In the genomic region with DNA sequence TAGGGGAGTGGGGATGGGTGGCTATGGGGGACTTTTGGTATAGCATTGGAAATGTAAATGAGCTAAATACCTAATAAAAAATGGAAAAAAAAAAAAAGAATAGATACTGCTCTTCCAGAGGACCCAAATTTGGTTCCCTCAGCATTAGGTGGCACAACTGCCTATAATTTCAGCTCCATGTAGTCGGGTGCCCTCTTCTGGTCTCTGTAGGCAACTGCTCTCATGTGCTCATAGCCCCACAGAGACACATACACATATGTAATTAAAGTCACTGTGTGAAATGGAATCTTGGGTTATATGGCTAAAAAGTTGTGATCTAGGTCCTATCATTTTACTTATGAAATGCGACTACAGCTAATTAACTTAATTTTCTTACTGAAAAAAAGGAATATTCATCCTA, we compare ENCODE assay signal across 12 mouse cellular contexts.
A peak's percentile ranks its signal among the peaks of the same experiment; 100 is the strongest.
DNase-seq lines count a peak whose midpoint lies in the region; ATAC-seq and TF ChIP-seq lines count a peak whose summit lies in the region.
"Had no signal": no experiment of that assay in that cellular context is flagged by ENCODE, and none has a peak within 500 bp of the region (broad histone marks: within the 10 kb centered on the region; RNA-seq: fewer than 3 reads in every experiment).

No protein-coding gene starts in this region.

- H3K9ac ChIP-seq in kidney, postnatal 0 days (ENCODE audit: low read depth, low read length) = no peak overlapping the region
- no peak overlapping the region for H3K9ac ChIP-seq in CH12.LX (ENCODE audit: insufficient read depth, low read depth)

- no peaks in the 10 kb centered on the region for H3K9me3 ChIP-seq in kidney, postnatal 0 days (replicated peaks; ENCODE audit: low read length)
- peaks cover 2% of the 10 kb centered on the region for H3K9me3 ChIP-seq in CH12.LX (replicated peaks; ENCODE audit: low read length)
- H3K9me3 ChIP-seq in embryonic facial prominence, embryonic 10.5 days = no peaks in the 10 kb centered on the region

- H3K4me2 ChIP-seq in kidney, postnatal 0 days (ENCODE audit: low read length) = no peak overlapping the region
- H3K4me2 ChIP-seq in CH12.LX (ENCODE audit: insufficient read depth, low read depth, poor library complexity, severe bottlenecking) = no peak overlapping the region

- H3K27ac ChIP-seq in kidney, postnatal 0 days = no peak overlapping the region
- H3K27ac ChIP-seq in kidney, adult 2 months (ENCODE audit: insufficient read depth, low read depth, low read length) = no peak overlapping the region
- H3K27ac ChIP-seq in CH12.LX (ENCODE audit: insufficient read depth, low read depth) = no peak overlapping the region
- H3K27ac ChIP-seq in embryonic facial prominence, embryonic 10.5 days (replicated peaks) = no peak overlapping the region

- TF ChIP-seq POLR2A in kidney, adult 2 months (IDR thresholded peaks at IDR 0.05; ENCODE audit: low read depth, low read length) = no peak
- no peak for TF ChIP-seq POLR2A in CH12.LX (IDR thresholded peaks at IDR 0.05; ENCODE audit: low read depth, low read length)

- H3K79me2 ChIP-seq in CH12.LX (replicated peaks; ENCODE audit: control insufficient read depth, extremely low read depth, insufficient read depth, poor library complexity, severe bottlenecking) = no peaks in the 10 kb centered on the region

- no peak for ATAC-seq in kidney, postnatal 0 days (replicated peaks; ENCODE audit: low FRiP score, low read depth)

- peak; percentile 40; the same call in 1 of the 2 replicates for TF ChIP-seq CTCF in kidney, postnatal 0 days (IDR thresholded peaks at IDR 0.05; ENCODE audit: low read depth)
- TF ChIP-seq CTCF in kidney, adult 2 months (conservative IDR thresholded peaks at IDR 0.05; ENCODE audit: insufficient read depth, insufficient read length, low read depth, low read length) = no peak
- peak in 1 of 2 experiments; percentile 84; a peak in 3 of 4 replicates for TF ChIP-seq CTCF in CH12.LX (conservative IDR thresholded peaks at IDR 0.05 in 1 of 2, IDR thresholded peaks at IDR 0.05 in 1 of 2; ENCODE audit: low read depth in 2 of 2, low read length in 2 of 2)

- no peaks in the 10 kb centered on the region for H3K27me3 ChIP-seq in kidney, postnatal 0 days (ENCODE audit: insufficient read depth, low read length)
- H3K27me3 ChIP-seq in kidney, adult 2 months (replicated peaks; ENCODE audit: control insufficient read depth, insufficient read depth, low read length) = no peaks in the 10 kb centered on the region
- H3K27me3 ChIP-seq in CH12.LX (replicated peaks) = no peaks in the 10 kb centered on the region
- H3K27me3 ChIP-seq in embryonic facial prominence, embryonic 10.5 days (replicated peaks; ENCODE audit: low read depth, poor library complexity, severe bottlenecking) = no peaks in the 10 kb centered on the region

- H3K4me3 ChIP-seq in kidney, postnatal 0 days (replicated peaks; ENCODE audit: low read depth, low read length) = no peak overlapping the region
- H3K4me3 ChIP-seq in kidney, adult 2 months (ENCODE audit: insufficient read depth, low read depth, low read length) = no peak overlapping the region
- H3K4me3 ChIP-seq in CH12.LX (replicated peaks in 1 of 3; ENCODE audit: low read depth in 2 of 3, low read length in 2 of 3, poor library complexity in 1 of 3) = no peak overlapping the region
- H3K4me3 ChIP-seq in embryonic facial prominence, embryonic 10.5 days = no peak overlapping the region

- no peak for DNase-seq in kidney, postnatal 0 days (ENCODE audit: low spot score)
- DNase-seq in kidney, adult 2 months = no peak
- DNase-seq in 3T3-L1 (ENCODE audit: low read depth, low spot score) (peak; percentile 15), CH12.LX (ENCODE audit: extremely low read depth) (peak; percentile 65), ZHBTc4 (ENCODE audit: low read depth, low spot score) (peak; percentile 62)
- no peak for DNase-seq in embryonic facial prominence, embryonic 10.5 days (ENCODE audit: low spot score)
- DNase-seq in frontal cortex, postnatal 10 days (ENCODE audit: low spot score in 2 of 2) = no peak
- DNase-seq in left cerebral cortex, adult 18-20 months (ENCODE audit: low spot score in 2 of 2) = no peak
- DNase-seq: adrenal gland, adult 8-10 months; heart, postnatal 36 days; left cerebral cortex, postnatal 4 days; lung, adult 18-20 months had no signal

- TF ChIP-seq EP300 in CH12.LX (IDR thresholded peaks at IDR 0.05; ENCODE audit: low read length) = no peak

- no peaks in the 10 kb centered on the region for H3K4me1 ChIP-seq in kidney, postnatal 0 days (replicated peaks; ENCODE audit: insufficient read depth, low read length)
- no peaks in the 10 kb centered on the region; the same call in 1 of the 2 replicates for H3K4me1 ChIP-seq in kidney, adult 2 months (ENCODE audit: control insufficient read depth, insufficient read depth, low read length)
- no peaks in the 10 kb centered on the region for H3K4me1 ChIP-seq in CH12.LX (ENCODE audit: control insufficient read depth in 1 of 2, insufficient read depth in 2 of 2)
- H3K4me1 ChIP-seq in embryonic facial prominence, embryonic 10.5 days = peaks cover 16% of the 10 kb centered on the region

- TF ChIP-seq RAD21 in CH12.LX (IDR thresholded peaks at IDR 0.05; ENCODE audit: low read depth, low read length) = peak; percentile 75

- in situ Hi-C loops in CH12.LX (cut with MboI; ENCODE audit: low pct_ligation_motif_present, low pct_unique_long_range_greater_than_20kb, low sequenced_read_pairs) = no loop called here

- H3K36me3 ChIP-seq in kidney, postnatal 0 days (ENCODE audit: insufficient read depth, low read length) = no peaks in the 10 kb centered on the region
- H3K36me3 ChIP-seq in kidney, adult 2 months (ENCODE audit: control insufficient read depth, insufficient read depth, low read length) = no peaks in the 10 kb centered on the region
- no peaks in the 10 kb centered on the region for H3K36me3 ChIP-seq in CH12.LX (replicated peaks in 1 of 2; ENCODE audit: control insufficient read depth in 1 of 2, insufficient read depth in 1 of 2, low read length in 1 of 2)
- no peaks in the 10 kb centered on the region for H3K36me3 ChIP-seq in embryonic facial prominence, embryonic 10.5 days (replicated peaks)

- 78% methylated on average over 2 of the region's 2 CpGs for WGBS in kidney, postnatal 0 days
- 94% methylated on average over 2 of the region's 2 CpGs for WGBS in kidney, adult 2 months
- 83% methylated on average over 2 of the region's 2 CpGs for WGBS in embryonic facial prominence, embryonic 10.5 days

- dilution Hi-C loops in CH12.LX (cut with MboI; ENCODE audit: extremely low pct_ligation_motif_present, extremely low pct_unique_long_range_greater_than_20kb, low sequenced_read_pairs) = no loop called here

TF ChIP-seq in CH12.LX, 34 proteins besides CTCF, POLR2A, EP300 and RAD21:
- TF ChIP-seq USF1 (IDR thresholded peaks at IDR 0.05; ENCODE audit: low read depth, low read length) = no peak
- no peak for TF ChIP-seq SIN3A (IDR thresholded peaks at IDR 0.05; ENCODE audit: low read length)
- peak; percentile 74 for TF ChIP-seq SMC3 (IDR thresholded peaks at IDR 0.05; ENCODE audit: low read depth, low read length)
- TF ChIP-seq HCFC1 (IDR thresholded peaks at IDR 0.05; ENCODE audit: low read depth, low read length) = no peak
- TF ChIP-seq IRF4 (IDR thresholded peaks at IDR 0.05; ENCODE audit: low read depth, low read length) = no peak
- 0 out of 2 replicates have a peak, but pooled peaks have one; percentile 27 for TF ChIP-seq MYC (IDR thresholded peaks at IDR 0.05; ENCODE audit: low read depth, low read length)
TF ChIP-seq in CH12.LX: peak in this region for 2.

Comparison
In these comparisons a context has a peak if more than half of its experiments do, and no peak if none do; other contexts are left out.
1. DNase-seq: peak in 3T3-L1 (single experiment), CH12.LX (single experiment) and ZHBTc4 (single experiment); none in kidney, postnatal 0 days (single experiment), kidney, adult 2 months (single experiment), embryonic facial prominence, embryonic 10.5 days (single experiment), frontal cortex, postnatal 10 days (0 of 2) and left cerebral cortex, adult 18-20 months (0 of 2).